Mouse (Mus musculus): Measurements from ENCODE around the gene Tpra1.

Tpra1 gene

DNA sequence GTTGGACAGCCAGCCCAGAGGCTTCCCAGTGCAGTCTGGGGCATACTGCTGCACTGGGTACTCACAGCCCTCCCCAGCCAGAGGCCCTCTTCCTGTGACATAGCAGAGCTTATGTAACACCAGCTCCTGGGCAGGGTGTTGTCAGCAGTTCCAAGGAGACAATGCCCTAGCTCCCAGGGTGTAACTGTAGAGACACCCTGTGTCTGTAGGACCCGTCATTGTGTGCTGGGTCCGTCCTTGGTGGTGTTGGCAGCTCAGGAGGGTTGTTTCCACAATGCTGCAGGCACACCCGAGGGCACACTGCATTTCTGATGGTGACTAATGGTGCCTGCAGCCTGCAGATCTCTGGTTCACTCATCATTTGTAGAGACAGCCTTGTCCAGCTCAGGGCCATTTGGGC is 24.8 kb downstream of the Tpra1 start:
- DNase-seq (ENCODE audit: low read depth, low spot score): peak; percentile 46

DNA sequence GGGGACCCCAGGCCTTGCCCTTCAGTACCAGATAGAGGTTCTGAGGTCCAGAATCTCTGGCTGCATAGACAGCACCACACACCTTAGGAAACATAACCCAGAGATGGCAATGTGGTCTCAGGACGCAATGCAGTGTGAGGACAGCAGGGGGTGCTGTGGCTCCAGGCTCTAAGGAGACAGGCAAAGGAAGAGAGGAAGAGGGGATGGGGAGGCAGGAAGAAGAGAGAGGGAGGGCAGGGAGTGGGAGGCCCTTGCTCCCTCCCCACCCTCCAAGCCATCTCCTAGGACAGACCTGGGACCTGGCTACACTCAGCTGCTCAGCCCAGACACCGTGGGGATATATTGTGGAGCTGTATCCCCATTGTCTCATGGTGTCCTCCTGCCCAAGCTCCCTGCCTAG is 25.5 kb downstream of the Tpra1 start:
- peak; percentile 57 for DNase-seq (ENCODE audit: low read depth, low spot score)

DNA sequence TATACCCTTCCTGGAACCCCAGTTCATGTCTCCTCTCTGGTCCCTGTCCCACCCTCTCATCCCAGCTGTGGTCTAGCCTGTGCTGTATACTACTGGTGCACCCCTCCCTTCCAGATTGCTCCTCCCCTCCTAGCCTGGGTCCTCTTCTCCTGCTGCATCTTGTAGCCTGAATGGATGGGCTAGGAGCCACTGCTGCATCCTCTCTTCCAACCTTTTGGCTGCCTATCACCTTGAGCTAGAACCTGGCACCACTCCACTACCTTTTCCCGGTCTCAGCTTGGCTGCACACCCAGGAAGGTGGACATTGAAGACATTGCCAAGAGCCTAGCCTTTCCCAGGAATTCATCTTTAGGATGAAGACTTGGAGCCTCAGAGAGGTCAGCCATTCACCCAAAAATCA is 26.0 kb downstream of the Tpra1 start:
- DNase-seq (ENCODE audit: low read depth, low spot score): no peak

DNA sequence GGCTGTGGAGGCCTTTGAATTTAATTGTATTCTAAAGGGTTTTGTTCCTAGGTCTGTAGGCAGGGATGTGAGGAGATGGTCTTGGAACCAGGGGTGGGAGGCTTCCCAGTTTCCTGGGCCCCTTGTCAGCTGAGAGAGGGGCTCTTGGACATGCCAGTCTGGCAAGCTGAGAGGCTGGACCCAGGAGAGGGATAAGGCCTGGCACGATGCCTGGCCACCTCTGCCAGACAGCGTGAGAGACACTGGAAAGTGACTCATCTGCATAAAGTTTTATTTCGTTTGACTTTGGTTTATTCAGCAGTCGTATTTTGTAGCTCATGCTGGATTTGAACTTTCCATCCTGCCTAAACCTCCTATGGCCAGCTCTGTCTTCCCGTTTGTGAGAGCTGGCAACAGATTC is 26.5 kb downstream of the Tpra1 start:
- DNase-seq (ENCODE audit: low read depth, low spot score): no peak

DNA sequence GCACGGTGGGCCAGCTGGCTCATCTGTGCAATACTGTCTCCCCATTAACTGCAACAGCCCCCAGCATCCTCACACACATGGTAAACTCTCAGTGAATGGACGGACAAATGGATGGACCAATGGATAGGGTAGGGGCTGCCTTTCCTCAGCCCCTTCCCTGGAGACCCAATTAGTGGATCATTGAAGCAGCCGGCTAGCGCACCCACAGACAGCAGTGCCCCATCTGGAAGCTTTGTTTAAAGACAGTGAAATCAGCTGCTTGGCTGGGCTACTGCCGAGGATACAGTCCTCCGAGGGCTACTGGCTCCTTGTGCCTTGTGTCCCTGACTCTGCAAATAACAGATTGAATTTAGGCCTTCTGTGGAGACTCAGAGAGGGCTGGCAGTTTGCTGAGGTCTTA is 27.4 kb downstream of the Tpra1 start:
- no peak for DNase-seq (ENCODE audit: low read depth, low spot score)

DNA sequence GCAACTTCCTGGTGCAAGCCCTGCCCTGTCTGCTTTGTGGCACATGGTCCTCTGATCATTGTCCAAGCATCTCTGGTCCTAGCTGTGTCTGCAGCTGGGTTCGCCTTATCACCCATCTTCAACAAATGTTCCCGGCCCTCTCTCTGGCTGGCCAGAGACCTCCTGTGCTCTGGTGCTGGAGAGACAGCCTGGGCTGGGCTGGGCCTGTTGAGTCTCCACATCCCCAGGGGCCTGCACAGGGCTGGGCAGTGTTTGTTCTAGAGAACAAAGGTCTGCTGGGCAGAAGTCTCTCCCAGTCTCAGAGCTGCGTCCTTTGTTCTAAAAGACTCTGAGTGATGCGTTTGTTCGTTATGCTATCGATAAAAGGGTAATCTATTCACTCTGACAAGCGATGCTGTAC is 28.0 kb downstream of the Tpra1 start:
- DNase-seq (ENCODE audit: low read depth, low spot score): no peak

DNA sequence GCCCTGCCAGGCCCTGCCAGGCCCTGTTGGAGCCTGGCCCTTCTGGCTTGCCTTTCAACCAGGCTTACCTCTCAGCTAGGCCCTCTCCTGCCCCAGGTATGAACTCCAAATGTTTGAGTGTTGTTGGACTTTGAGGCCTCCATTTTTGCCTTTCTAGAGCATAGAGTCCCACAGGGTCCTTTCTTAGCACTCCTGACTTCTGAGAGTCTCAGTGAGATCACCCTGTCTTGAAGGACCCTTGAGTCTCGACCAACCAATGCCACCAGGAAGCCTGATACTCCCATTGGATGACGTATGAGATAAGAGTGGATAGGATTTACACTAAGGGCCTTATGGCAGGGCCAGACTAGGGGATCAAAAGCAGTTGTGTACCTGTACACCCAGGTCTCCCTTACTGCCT is 29.4 kb downstream of the Tpra1 start:
- no peak for DNase-seq (ENCODE audit: low read depth, low spot score)

DNA sequence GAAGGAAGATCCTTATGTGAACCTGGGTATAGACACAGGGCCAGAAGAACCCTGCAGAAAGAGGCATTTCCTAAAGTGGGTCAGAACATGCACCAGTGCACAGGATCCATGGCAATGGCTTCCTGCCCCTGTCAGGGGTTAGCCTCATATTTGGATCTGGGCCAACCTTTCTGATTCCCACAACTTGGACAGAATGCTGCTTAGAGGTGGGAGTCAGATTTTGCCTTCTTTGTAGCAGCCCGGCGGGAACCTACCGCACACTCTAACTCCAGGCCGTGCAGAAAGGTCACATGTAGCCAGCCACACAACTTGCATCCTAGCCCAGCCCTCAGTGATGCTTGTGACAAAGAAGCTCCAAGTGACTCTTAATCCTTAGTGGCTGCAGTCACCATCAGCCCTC is 32.1 kb downstream of the Tpra1 start:
- no peak for DNase-seq (ENCODE audit: low read depth, low spot score)

DNA sequence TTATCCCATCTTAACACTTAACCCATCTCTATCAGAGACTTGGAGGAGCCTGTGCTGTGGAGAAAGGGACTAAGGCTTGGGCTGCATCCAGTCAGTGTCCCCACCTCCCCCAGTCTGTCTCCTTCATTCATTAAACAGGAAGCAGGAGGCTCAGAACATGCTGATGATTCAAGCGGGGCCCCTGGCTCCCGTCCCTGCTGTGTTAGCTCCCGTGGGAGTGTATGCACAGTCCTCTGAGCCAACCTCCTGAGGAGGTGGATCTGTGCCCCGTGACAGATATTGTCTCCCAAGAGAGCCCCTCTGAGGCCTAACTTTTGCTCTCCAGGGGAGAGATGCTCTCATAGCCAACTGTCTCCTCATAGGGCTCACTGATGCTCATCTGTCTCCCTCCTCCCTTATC is 32.8 kb downstream of the Tpra1 start:
- no peak for DNase-seq (ENCODE audit: low read depth, low spot score)

DNA sequence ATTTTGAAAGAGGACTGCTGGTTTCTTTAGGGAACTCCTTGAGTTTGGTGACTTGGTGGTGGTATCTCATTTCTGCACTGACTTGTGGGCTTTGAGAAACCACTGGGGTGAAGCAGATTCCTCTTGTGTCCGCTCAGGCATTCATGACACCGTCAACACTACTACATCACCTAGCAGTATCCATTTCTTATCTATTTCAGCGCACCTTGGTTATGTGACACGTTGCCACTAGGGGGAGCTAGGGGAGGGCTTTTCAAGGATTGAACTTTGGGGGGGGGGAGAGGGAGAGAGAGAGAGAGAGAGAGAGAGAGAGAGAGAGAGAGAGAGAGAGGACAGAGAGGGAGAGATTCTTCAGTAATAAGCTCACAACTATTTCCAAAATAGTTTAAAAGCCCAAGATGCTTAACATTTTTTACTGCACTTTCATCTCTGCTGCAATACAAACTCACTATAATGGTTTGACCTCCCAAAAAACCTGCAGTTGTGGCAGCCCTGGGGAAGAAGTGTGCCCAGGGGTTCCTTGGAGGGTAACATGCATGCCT is 33.8 kb downstream of the Tpra1 start:
- peak; percentile 52 for DNase-seq (ENCODE audit: low read depth, low spot score)

DNA sequence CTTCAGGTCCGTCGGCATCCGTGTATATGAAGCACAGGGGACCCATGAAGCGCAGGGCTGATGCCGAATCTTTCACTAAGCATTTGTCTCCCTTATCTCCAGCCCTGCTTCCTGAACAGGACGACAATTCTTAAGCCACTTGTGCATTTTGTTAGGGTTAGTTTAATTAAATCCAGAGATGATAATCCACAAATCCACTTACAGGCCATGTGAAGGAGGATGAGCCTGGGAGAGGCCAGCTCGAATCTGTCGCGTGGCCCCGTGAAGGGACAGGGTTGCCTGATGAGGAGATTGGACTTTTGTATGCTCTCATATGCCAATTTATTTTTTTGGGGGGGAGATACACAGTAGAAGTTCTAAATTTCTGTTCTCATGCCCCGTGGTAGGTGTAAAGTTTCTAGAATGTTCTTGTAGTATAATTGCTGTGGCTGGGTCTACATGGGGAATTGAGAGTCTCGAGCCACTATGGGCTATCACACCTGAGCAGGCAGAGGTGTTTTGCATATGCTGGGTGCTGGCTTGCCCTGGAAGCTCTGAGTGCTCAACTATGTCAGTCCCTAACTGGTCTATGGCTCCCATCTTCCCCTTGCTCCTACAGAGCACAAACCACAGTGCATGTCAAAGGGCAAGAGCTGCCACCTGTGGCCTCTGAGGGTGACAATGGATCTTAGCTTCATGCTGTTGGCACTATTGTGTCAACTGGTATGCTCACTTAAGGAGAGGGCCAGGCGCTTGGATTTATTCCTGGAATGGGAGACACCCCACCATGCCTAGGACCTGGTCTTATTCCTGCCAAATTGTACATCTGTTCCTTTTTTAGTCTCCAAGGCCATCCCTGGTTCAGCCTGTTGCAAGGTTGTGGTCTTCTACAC is 34.5 kb downstream of the Tpra1 start:
- DNase-seq (ENCODE audit: low read depth, low spot score): no peak

DNA sequence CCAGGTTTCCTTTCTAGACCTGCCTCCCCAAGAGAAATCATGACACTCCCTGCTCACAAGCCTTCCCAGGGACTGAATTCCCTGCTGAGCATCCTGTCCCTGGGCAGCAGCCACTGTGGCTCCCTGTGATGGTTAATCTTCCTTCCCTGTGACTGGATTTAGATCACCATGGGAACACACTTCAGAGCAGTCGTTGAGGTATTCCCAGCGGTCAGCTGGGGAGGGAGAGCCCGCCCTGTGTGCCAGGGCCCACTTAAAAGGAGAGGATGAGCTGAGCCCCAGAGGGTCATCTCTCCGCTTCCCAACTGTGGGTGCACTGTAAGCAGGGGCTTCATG is 35.1 kb downstream of the Tpra1 start:
- DNase-seq (ENCODE audit: low read depth, low spot score): no peak

DNA sequence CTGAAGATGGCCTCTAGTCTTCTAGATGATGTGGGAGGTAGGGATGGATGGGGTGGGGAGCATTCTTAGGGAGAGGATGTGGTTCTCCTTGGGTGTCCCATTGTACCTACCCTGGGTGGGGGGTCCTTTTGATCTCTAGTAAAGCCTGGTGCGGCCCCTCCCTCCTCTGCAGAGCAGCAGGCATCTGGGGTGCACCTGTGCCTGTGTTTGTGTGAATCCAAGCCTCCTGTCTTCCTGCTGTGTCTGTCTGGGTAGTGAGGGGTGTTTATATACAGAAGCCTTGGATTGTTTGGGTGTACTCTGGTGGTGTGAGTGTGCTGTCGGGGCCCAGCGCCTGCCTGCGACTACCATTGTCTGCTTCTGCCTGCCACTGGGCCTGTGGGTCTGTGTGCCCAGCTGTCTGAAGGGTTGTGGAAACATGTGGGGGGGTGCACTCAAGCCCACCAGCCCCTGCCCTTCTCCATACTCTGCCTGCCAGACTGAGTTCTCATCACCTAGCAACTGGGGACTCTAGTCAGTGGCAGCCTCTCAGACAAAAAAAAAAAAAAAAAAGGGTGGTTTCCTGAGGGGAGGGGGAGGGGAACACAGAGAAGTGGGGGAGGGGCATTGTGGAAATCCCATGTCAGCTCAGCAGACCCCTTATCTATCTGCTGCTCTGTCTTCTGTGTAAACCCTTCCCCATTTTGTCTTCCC is 36.1 kb downstream of the Tpra1 start:
- no peak for DNase-seq (ENCODE audit: low read depth, low spot score)

DNA sequence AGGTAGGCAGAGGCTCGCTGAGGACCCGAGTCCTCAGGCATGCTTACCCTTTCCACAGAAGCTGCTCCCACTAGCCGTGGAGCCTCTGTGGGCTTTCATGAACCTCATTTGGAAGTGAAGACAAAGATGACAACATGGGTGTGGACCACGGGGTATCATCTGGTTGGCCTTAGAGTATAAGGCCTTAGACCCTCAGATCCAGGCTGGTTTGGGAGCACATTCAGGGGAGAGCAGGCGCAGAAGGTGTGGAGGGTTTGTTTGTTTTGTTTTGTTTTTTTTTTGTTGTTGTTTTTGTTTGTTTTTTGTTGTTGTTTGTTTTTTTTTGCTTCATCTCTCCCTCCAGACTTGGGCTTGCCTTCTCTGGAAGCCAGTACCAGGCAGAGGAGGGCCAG is 36.6 kb downstream of the Tpra1 start:
- no peak for DNase-seq (ENCODE audit: low read depth, low spot score)

DNA sequence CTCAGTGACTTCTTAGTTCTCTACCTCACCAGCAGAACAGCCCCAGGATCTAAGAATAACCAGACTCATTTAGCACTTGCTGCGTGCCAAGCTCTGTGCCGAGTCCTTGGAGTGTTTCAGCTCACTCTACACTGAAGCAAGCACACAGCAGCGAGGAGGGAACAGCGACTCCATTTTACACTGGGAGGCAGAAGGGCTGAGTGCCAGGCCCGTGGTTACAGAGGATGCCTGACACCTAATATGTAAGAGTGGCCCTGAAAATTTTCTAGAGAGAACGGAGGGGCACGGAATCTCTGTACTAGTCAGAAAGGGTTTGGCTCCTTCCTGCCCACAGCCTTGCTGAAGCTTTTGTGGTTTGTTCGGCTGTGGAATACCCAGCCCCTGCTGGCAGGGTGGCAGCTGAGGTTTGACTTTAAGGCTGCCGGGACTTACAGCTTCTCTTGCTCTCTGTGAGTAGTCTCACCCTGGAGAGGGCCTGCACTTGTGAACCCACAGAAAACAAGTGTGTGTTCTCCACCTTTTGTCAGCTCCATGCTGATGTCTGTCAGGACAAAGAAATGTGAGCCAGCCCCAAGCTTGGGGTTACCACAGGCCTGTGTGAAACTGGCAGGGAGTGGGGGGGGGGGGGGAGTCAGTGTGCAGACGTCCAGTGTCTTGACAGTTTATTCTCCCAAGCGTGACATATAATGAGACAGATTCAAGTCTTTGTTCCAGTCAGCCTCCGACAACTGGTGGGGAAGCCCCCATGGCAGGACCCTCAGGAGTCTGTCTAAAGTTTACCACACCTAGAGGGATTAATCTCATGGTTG is 37.4 kb downstream of the Tpra1 start:
- peak; percentile 87 for DNase-seq (ENCODE audit: low read depth, low spot score)

DNA sequence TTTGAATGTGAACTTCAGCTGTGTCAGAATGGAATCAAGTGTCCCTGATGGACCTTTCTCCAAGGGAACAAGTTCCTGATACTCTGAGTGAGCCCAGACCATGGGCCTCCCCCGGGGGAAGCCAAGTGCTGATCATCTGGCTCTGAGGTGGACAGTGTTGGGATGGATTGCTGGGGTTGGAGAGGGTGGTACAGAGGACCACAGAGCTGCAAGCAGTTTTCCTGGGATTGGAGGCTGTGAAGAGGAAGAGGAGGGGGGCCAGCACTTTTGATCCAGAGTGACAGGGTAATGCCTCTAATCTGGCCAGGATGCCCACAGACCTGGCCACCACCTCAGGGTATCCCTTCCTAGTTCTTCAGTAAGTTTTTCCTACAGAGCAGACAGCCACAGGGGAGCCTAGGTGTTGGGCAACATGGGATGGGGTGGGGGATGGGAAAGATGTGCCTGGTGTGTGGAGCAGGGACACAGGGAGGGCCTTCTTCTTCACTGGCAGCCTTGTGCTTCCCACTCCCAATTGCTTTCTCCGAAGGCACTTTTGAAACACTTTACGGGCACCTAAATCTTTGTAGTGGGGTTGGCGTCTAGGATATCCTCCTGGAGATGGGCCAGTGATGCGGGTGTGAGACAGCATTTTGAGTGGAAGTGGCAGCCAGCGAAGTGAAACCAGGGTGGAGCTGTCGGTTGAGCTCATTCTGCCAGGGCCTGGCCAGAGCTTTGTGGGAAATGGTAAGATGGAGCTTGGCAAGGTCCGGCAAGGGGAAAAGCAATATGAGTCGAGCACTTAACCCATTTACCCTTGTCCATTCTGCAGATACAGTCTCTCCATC is 38.3 kb downstream of the Tpra1 start:
- peak; percentile 45 for DNase-seq (ENCODE audit: low read depth, low spot score)

DNA sequence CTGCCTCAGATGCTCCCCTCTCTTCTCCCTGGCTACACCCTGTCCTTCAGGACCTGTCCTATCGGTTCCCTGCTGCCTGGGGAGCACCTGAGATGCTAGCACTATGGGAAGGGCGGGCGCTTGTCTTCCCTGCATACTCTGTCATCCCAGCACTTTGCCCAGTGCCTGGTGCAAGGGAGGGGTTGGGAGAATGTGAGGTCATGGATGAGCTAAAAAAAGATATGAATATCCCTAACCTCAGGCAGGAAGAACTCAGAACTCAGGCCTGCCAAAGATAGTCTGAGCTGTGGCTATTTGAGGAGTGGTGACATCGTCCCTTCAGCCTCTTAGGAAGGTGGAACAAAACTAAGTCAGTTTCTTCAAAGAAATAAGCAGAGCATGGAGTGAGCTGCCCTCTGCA is 39.6 kb downstream of the Tpra1 start:
- peak; percentile 90 for DNase-seq (ENCODE audit: low read depth, low spot score)

DNA sequence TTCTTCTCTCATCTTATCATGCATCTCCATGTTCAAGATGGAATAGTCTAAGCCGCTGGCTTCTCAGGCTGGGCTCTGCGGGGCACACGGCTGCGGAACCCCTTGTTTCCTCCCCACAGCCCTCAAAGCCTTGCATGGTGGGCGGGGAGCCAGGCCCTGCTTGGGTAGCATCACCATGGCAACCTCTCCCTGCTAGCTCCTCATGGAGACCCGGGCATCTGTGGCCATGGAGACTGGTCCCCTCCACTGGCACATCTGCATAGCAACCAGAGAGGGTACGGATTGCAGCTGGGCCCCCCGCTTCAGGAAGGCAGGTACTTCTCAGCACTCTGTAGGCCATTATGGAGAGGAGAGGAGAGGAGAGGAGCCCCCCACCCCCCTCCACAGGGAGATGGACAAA is 40.5 kb downstream of the Tpra1 start:
- DNase-seq (ENCODE audit: low read depth, low spot score): no peak

DNA sequence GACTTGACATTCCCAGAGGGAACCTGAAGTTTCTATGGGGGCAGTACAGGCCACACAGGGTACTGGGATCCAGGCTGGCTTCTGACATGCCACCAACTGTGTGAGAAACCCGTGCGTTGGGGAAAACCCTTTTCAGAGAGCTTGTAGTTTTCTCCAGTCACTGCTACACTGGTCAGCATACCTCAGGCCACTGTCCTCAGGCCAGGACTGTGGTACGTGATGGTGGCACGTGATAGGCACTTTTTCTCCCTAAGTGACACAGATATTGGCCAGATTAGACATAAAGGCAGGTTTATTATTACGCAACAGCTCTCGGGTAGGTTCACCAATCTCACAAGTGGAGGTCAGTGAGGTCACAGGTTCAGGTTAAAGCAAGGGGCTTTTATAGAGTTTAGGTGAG is 41.6 kb downstream of the Tpra1 start:
- no peak for DNase-seq (ENCODE audit: low read depth, low spot score)

DNA sequence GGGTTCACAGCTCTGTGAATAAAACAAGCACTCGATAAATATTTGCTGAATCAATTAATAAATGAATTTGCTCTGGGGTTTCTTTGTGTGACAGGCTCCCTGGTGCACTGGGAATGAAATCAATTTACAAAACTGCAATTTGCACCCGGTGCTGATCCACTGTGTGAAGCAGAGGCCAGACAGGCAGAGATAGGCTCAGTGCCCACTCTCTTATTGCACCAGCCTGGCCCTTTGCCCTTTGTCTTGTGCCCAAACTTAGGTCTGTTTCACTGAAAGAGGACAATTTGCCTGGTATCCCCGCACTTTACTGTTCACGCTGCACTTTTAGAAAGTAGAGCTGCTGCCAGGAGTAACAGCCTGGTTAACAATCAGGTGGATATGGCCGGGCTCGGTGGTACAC is 44.4 kb downstream of the Tpra1 start:
- DNase-seq (ENCODE audit: low read depth, low spot score): no peak

DNA sequence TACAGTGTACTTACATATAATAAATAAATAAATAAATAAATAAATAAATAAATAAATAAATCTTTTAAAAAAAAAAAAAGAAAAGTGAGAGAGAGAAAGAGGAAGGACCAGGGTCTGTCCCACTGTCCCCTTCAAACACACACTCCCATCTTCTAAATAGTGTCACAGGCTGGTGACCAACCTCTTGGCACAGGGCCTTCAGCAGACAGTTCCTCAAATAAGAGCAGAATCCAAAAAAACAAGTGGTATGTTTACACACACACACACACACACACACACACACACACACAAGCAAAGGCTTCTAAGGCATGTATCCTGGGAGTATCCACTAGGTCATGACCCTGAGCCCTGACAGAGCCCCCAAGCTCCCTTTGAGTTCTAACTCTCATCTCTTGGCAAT is 45.7 kb downstream of the Tpra1 start:
- DNase-seq (ENCODE audit: low read depth, low spot score): no peak
